Mouse (Mus musculus) liver, adult 2 months (tissue): ENCODE measurements around the gene Gnai2.

Experiments
- CTCF ChIP-seq: fragments of 200-500 bp; IDR thresholded peaks from 2 replicates; pipeline ENCODE4 v1.5.1; 2011; ENCODE audit warnings: low read depth, low read length, control low read depth
- POLR2A ChIP-seq: fragments of 200-500 bp; IDR thresholded peaks from 2 replicates; pipeline ENCODE4 v1.6.1; 2011; ENCODE audit warnings: low read length, control low read depth; ENCODE audit not compliant: insufficient read depth; ENCODE audit errors: extremely low read depth

DNA sequence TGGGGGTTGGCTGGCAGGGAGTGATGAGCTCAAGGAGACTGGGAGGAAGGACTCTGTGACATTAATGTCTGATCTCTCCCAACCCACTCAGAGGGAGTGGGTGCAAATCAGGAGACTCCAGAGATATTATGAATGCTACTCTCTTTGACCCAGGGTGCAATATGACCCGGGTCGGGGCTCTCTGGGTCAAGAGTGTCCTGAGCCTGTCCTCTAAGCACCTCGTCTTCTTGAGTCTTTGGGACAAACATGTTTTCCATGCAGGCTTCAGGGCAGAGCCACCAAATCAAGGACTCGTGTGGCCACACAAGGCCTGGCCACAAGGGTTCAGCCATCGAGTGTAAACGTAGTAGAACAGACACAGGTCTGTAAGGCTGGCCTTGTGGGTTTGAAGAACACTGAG, 22.9 kb upstream of the Gnai2 start:
- no peak for TF ChIP-seq CTCF
- no peak for TF ChIP-seq POLR2A
